Mouse (Mus musculus): ENCODE data around the gene Rps11. TPM values are rescaled to one million over a fixed set of nuclear protein-coding genes. Genes with fewer than 3 reads are reported as not detected.
A peak's percentile ranks its signal among the peaks of the same experiment; 100 is the strongest.
"Not testable (repeated sequence)": the region's sequence is repeated elsewhere in the genome, so short reads cannot be mapped to it uniquely, and the experiment has no call there.

Gene Rps11
- 1,000 to 10,000 TPM; 4,562 to 5,652 TPM for polyA plus RNA-seq (2017; shearing (Covaris generic))

- ATAC-seq = peak; percentile 43
Observed at GRCm38 (mm10) chr7:45124224-45125143, at the start of gene Rps11. Gene Rps11, minus strand, starts transcription at chr7:45124439.

GRCm38 (mm10) chr7:45173772-45174171, 49.5 kb upstream of the Rps11 start:
- not testable (repeated sequence) for ATAC-seq

- ATAC-seq = no peak
Observed at GRCm38 (mm10) chr7:45172974-45173373, 48.7 kb upstream of the Rps11 start.

- ATAC-seq = no peak
Observed at GRCm38 (mm10) chr7:45169495-45169894, 45.3 kb upstream of the Rps11 start.

- no peak for ATAC-seq
Observed at GRCm38 (mm10) chr7:45168656-45169055, 44.4 kb upstream of the Rps11 start.

GRCm38 (mm10) chr7:45167761-45168445, 43.7 kb upstream of the Rps11 start:
- ATAC-seq = no peak

- no peak for ATAC-seq
Observed at GRCm38 (mm10) chr7:45166950-45167401, 42.7 kb upstream of the Rps11 start.

GRCm38 (mm10) chr7:45165701-45166100, 41.5 kb upstream of the Rps11 start:
- no peak for ATAC-seq

- no peak for ATAC-seq
Observed at GRCm38 (mm10) chr7:45164833-45165232, 40.6 kb upstream of the Rps11 start.

- ATAC-seq = no peak
Observed at GRCm38 (mm10) chr7:45163735-45164490, 39.7 kb upstream of the Rps11 start, which contains the start of gene Slc17a7. Gene Slc17a7, plus strand, starts transcription at chr7:45163949.

- ATAC-seq = no peak
Observed at GRCm38 (mm10) chr7:45162996-45163615, 38.9 kb upstream of the Rps11 start.

- no peak for ATAC-seq
Observed at GRCm38 (mm10) chr7:45162551-45162950, 38.3 kb upstream of the Rps11 start.

- peak; percentile 90 for ATAC-seq
Observed at GRCm38 (mm10) chr7:45161612-45162473, 37.6 kb upstream of the Rps11 start.

GRCm38 (mm10) chr7:45160866-45161265, 36.6 kb upstream of the Rps11 start:
- ATAC-seq = no peak

- no peak for ATAC-seq
Observed at GRCm38 (mm10) chr7:45160316-45160800, 36.1 kb upstream of the Rps11 start.

GRCm38 (mm10) chr7:45158991-45159390, 34.8 kb upstream of the Rps11 start:
- no peak for ATAC-seq

GRCm38 (mm10) chr7:45157459-45157858, 33.2 kb upstream of the Rps11 start:
- ATAC-seq = no peak

- no peak for ATAC-seq
Observed at GRCm38 (mm10) chr7:45156206-45156605, 32.0 kb upstream of the Rps11 start.

- no peak for ATAC-seq
Observed at GRCm38 (mm10) chr7:45155590-45155989, 31.4 kb upstream of the Rps11 start.

- ATAC-seq = no peak
Observed at GRCm38 (mm10) chr7:45154993-45155514, 30.8 kb upstream of the Rps11 start.

All from activated CD4-positive, CD25-positive, alpha-beta regulatory T cell, adult 4 months (primary cell).